ENCODE assay signal across 9 mouse cellular contexts in genomic region chr9:111213501-111213900, GRCm38 (mm10). TPM values are rescaled to one million over a fixed set of nuclear protein-coding genes. Genes with fewer than 3 reads are reported as not detected.
DNase-seq lines count a peak whose midpoint lies in the region; ATAC-seq and TF ChIP-seq lines count a peak whose summit lies in the region.
"Had no signal": no experiment of that assay in that cellular context is flagged by ENCODE, and none has a peak within 500 bp of the region (broad histone marks: within the 10 kb centered on the region; RNA-seq: fewer than 3 reads in every experiment).

No protein-coding gene starts in this region.

- no peaks in the 10 kb centered on the region for H3K27me3 ChIP-seq in spleen, adult 2 months (ENCODE audit: control insufficient read depth, insufficient read depth, low read length)
- no peaks in the 10 kb centered on the region for H3K27me3 ChIP-seq in heart, adult 2 months (ENCODE audit: control insufficient read depth, insufficient read depth, low read length)
- no peaks in the 10 kb centered on the region for H3K27me3 ChIP-seq in liver, adult 2 months (ENCODE audit: control insufficient read depth, insufficient read depth, low read length)
- H3K27me3 ChIP-seq in stomach, embryonic 15.5 days (replicated peaks) = no peaks in the 10 kb centered on the region

- no peaks in the 10 kb centered on the region for H3K4me1 ChIP-seq in spleen, adult 2 months (ENCODE audit: control insufficient read depth, insufficient read depth, insufficient read length)
- H3K4me1 ChIP-seq in heart, adult 2 months (ENCODE audit: control insufficient read depth, insufficient read depth, low read length) = no peaks in the 10 kb centered on the region
- peaks cover 22% of the 10 kb centered on the region for H3K4me1 ChIP-seq in liver, adult 2 months (ENCODE audit: control insufficient read depth, insufficient read depth, low read length)
- H3K4me1 ChIP-seq in stomach, embryonic 15.5 days = no peaks in the 10 kb centered on the region

- peak overlapping the region; percentile 41; the same call in 1 of the 2 replicates for H3K27ac ChIP-seq in spleen, adult 2 months (ENCODE audit: insufficient read depth, low read length)
- H3K27ac ChIP-seq in heart, adult 2 months = peak overlapping the region; percentile 8; the same call in 1 of the 2 replicates
- no peak overlapping the region for H3K27ac ChIP-seq in liver, adult 2 months (replicated peaks; ENCODE audit: insufficient read depth, low read depth, low read length)
- H3K27ac ChIP-seq in stomach, embryonic 15.5 days = no peak overlapping the region

- no peak overlapping the region for H3K9ac ChIP-seq in heart, adult 2 months (ENCODE audit: low read depth, low read length)
- H3K9ac ChIP-seq in liver, adult 2 months (ENCODE audit: low read depth, low read length) = no peak overlapping the region
- no peak overlapping the region for H3K9ac ChIP-seq in stomach, embryonic 15.5 days

- H3K4me2 ChIP-seq in stomach, embryonic 15.5 days = no peak overlapping the region

- peaks cover 10% of the 10 kb centered on the region for H3K36me3 ChIP-seq in spleen, adult 2 months (ENCODE audit: control insufficient read depth, insufficient read depth, low read length)
- H3K36me3 ChIP-seq in heart, adult 2 months (ENCODE audit: control insufficient read depth, insufficient read depth, low read length) = peaks cover 2% of the 10 kb centered on the region; the same call in 1 of the 2 replicates
- peaks cover 24% of the 10 kb centered on the region for H3K36me3 ChIP-seq in liver, adult 2 months (ENCODE audit: control insufficient read depth, insufficient read depth, low read length)
- H3K36me3 ChIP-seq in stomach, embryonic 15.5 days = peaks cover 4% of the 10 kb centered on the region; the same call in 1 of the 2 replicates

- ATAC-seq in stomach, embryonic 15.5 days (ENCODE audit: insufficient read depth, low FRiP score, low read depth) = peak; percentile 39; the same call in 1 of the 2 replicates
- no peak for ATAC-seq in frontal cortex, adult (ENCODE audit: low TSS enrichment)

- no peaks in the 10 kb centered on the region for H3K9me3 ChIP-seq in stomach, embryonic 15.5 days

- 50% methylated on average over 6 of the region's 6 CpGs for WGBS in spleen, adult 2 months
- 37% methylated on average over 6 of the region's 6 CpGs for WGBS in heart, adult 2 months
- WGBS in liver, adult 2 months = 46% methylated on average over 6 of the region's 6 CpGs
- 53% methylated on average over 6 of the region's 6 CpGs for WGBS in stomach, embryonic 15.5 days

- H3K4me3 ChIP-seq in spleen, adult 2 months (ENCODE audit: extremely low read depth, insufficient read depth, insufficient read length) = no peak overlapping the region
- no peak overlapping the region for H3K4me3 ChIP-seq in heart, adult 2 months
- H3K4me3 ChIP-seq in liver, adult 2 months (ENCODE audit: insufficient read depth, low read depth, low read length) = no peak overlapping the region
- no peak overlapping the region for H3K4me3 ChIP-seq in stomach, embryonic 15.5 days (replicated peaks)
- H3K4me3 ChIP-seq: myocyte had no signal

- no peaks in the 10 kb centered on the region for H3K79me2 ChIP-seq in heart, adult 2 months (replicated peaks; ENCODE audit: control insufficient read depth, insufficient read depth, low read length)
- H3K79me2 ChIP-seq in liver, adult 2 months (ENCODE audit: control insufficient read depth, insufficient read depth, low read length) = no peaks in the 10 kb centered on the region

- TF ChIP-seq EP300 in heart, adult 2 months (IDR thresholded peaks at IDR 0.05; ENCODE audit: insufficient read depth, low read depth, low read length) = no peak

- TF ChIP-seq CTCF in spleen, adult 2 months (IDR thresholded peaks at IDR 0.05; ENCODE audit: extremely low read depth, insufficient read depth, insufficient read length, insufficient replicate concordance) = no peak
- no peak for TF ChIP-seq CTCF in heart, adult 2 months (IDR thresholded peaks at IDR 0.05)
- no peak for TF ChIP-seq CTCF in liver, adult 2 months (IDR thresholded peaks at IDR 0.05; ENCODE audit: low read depth, low read length)

- no peak for TF ChIP-seq POLR2A in spleen, adult 2 months (IDR thresholded peaks at IDR 0.05; ENCODE audit: low read depth, low read length)
- no peak for TF ChIP-seq POLR2A in heart, adult 2 months (IDR thresholded peaks at IDR 0.05; ENCODE audit: insufficient read depth, low read depth, low read length)
- TF ChIP-seq POLR2A in liver, adult 2 months (IDR thresholded peaks at IDR 0.05; ENCODE audit: extremely low read depth, insufficient read depth, low read length) = no peak

- intact Hi-C loops in heart, adult 2 months (cut with DNase I) = no loop called here

- DNase-seq in spleen, adult 2 months (ENCODE audit: low read depth in 1 of 2, low spot score in 2 of 2) = no peak
- no peak for DNase-seq in spleen, adult 18-20 months
- peak in 1 of 2 experiments; percentile 24 for DNase-seq in heart, adult 2 months
- peak; percentile 24 for DNase-seq in liver, adult 2 months (ENCODE audit: extremely low read depth, low read depth, low spot score)
- no peak for DNase-seq in gastrocnemius, adult 8-10 months (ENCODE audit: low spot score in 2 of 2)
- DNase-seq: gastrocnemius, postnatal 25 days had no signal

RNA-seq across cellular contexts. Expression of gene Mlh1, which starts 58.1 kb away (rescaled TPM):
- 11.7 and 14.0 TPM in 2 replicates for polyA plus RNA-seq in spleen, adult 2 months (2012; rRNA removed)
- total RNA-seq in heart, adult 2 months (2021) = 1 to 10 TPM; 6.1 to 7.1 TPM
- polyA plus RNA-seq in heart, adult 2 months (2012; rRNA removed) = 12.6 and 12.9 TPM in 2 replicates
- total RNA-seq in liver, adult 2 months (2014; rRNA removed) = 13.9 and 14.2 TPM in 2 replicates
- polyA plus RNA-seq in liver, adult 2 months (2012; rRNA removed) = 7.2 and 8.8 TPM in 2 replicates
- polyA plus RNA-seq in stomach, embryonic 15.5 days (2015; fragmentation: Nextera tagmentation; extraction: Ambion mirVana) = 36.8 and 41.7 TPM in 2 replicates
- total RNA-seq in gastrocnemius, adult 8-10 months (2022) = 1 to 10 TPM; 2.7 to 5.6 (median 3.8) TPM

RNA-seq across cellular contexts. Expression of gene Epm2aip1, which starts 58.2 kb away (rescaled TPM):
- 5.0 and 5.2 TPM in 2 replicates for polyA plus RNA-seq in spleen, adult 2 months (2012; rRNA removed)
- total RNA-seq in heart, adult 2 months (2021) = 10 to 100 TPM; 20.3 to 23.8 TPM
- polyA plus RNA-seq in heart, adult 2 months (2012; rRNA removed) = 8.9 and 19.2 TPM in 2 replicates
- 8.8 and 10.4 TPM in 2 replicates for total RNA-seq in liver, adult 2 months (2014; rRNA removed)
- polyA plus RNA-seq in liver, adult 2 months (2012; rRNA removed) = 4.2 and 5.2 TPM in 2 replicates
- 23.5 and 25.8 TPM in 2 replicates for polyA plus RNA-seq in stomach, embryonic 15.5 days (2015; fragmentation: Nextera tagmentation; extraction: Ambion mirVana)
- 10 to 100 TPM; 17.2 to 23.4 (median 22.3) TPM for total RNA-seq in gastrocnemius, adult 8-10 months (2022)

Comparison
In these comparisons a context has a peak if more than half of its experiments do, and no peak if none do; other contexts are left out.
1. H3K27ac ChIP-seq: peak in spleen, adult 2 months (single experiment) and heart, adult 2 months (single experiment); none in liver, adult 2 months (single experiment) and stomach, embryonic 15.5 days (single experiment).